Mouse (Mus musculus): ENCODE measurements around the gene Ebpl.
"Not testable (repeated sequence)": the region's sequence is repeated elsewhere in the genome, so short reads cannot be mapped to it uniquely, and the experiment has no call there.

Ebpl gene

DNA sequence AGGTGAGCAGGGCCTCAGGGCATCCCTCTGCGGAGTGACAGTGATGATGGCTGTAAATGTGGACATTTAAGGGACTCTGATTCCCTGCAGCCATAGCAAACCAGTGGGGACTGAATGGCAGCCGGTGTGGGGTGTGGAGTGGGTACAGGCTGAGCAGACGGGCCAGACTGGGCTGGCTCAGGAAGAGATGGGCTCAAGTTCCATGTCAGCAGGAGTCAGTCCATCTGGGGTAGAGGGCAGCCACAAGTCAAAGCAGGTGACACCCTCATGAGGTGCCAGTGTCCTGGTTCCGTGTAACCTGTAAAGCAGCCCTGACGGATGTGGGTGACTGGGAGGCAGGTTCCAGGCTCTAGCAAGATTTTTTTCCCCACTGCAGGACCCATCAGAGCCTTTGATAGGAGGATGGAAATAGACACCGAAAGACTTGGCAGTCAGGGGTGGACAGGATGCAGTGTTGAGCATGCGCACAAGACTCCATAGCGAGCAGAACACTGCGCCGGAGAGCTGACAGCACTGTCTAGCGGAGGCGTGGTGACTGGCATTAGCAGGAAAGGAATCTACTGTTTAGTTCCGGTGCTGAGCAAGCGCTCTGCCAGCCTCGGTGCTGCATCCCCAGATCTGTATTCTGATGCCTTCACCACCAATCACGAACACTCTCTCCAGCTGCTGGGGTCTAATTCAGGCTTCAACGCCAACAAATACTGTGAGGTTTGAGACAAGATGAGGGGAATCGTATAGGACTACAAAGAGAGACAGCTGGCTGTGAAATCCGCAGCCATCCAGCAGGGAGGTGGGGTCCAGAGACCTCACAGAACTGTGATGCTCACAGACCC, 32.4 kb downstream of the Ebpl start:
- DNase-seq (ENCODE audit: low read depth in 2 of 2, low spot score in 2 of 2) = peak; percentile 56 to 66

DNA sequence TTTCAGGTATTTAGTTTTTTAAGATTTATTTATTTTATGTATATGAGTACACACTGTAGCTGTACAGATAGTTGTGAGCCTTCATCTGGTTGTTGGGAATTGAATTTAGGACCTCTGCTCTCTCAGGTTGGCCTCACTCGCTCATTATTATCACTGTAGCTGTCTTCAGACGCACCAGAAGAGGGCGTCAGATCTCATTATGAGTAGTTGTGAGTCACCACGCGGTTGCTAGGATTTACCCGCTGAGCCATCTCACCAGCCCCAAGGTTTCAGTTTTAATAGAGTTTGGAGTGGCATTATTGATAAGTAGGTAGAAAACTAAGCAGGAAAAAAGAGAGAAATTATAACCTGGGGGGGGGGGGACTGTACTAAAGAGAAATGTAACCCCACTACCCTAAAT, 33.2 kb downstream of the Ebpl start:
- DNase-seq (ENCODE audit: low read depth in 2 of 2, low spot score in 2 of 2) = not testable (repeated sequence)

- no peak for DNase-seq (ENCODE audit: low read depth in 2 of 2, low spot score in 2 of 2)
Measured at GRCm38 (mm10) chr14:61322740-61323139, 37.5 kb downstream of the Ebpl start.

GRCm38 (mm10) chr14:61321200-61321599, 39.0 kb downstream of the Ebpl start:
- DNase-seq (ENCODE audit: low read depth in 2 of 2, low spot score in 2 of 2) = no peak

GRCm38 (mm10) chr14:61320765-61321164, 39.5 kb downstream of the Ebpl start:
- no peak for DNase-seq (ENCODE audit: low read depth in 2 of 2, low spot score in 2 of 2)

GRCm38 (mm10) chr14:61316861-61317260, 43.4 kb downstream of the Ebpl start:
- DNase-seq (ENCODE audit: low read depth in 2 of 2, low spot score in 2 of 2) = peak; percentile 10 to 48

DNA sequence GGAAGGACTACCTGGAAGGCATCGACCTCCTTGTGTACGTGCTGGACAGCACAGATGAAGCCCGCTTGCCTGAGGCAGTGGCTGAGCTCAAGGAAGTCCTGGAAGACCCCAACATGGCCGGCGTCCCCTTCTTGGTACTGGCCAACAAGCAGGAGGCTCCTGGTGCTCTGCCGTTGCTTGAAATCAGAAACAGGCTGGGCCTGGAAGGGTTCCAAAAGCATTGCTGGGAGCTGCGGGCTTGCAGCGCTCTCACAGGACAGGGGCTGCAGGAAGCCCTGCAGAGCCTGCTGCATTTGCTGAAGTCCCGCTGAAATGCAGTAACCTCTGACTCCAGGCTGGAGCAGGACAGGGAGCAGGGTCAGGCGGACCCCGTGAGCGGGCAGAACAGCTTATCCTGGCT, 49.3 kb downstream of the Ebpl start:
- no peak for DNase-seq (ENCODE audit: low read depth in 2 of 2, low spot score in 2 of 2)

DNA sequence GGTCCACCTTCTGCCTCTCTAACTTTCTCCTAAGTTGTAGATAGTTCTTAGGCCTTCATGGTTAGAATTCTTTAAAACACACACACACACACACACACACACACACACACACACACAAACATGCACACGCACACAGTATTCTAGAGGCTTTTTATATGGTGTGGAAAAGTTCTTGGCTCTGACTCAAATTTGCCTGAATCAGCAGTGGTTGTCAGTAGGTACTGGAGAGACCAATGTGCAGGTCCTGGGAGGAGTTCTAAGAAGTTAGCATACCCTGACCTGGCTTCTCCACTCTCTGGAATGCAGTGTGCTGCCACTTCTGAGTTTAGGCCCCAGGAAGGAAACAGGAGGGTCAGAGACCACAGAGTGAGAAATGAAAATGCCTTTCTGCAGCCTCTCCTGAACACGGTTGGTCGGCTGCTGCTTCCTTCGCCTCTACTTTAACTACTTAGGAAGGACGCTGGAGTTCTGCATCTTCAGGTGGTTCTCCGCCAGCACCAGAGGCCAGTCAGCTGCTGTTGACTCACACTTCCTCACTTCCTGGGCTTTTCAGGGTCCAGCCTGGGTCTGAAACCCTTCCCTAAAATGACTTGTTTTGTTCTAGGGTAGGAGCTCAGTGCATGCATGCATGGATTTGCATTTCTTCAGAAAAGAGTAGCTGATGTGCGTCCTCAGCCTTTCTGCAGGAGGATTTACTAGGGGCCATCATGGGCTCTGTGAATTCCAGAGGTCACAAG, 50.0 kb downstream of the Ebpl start:
- DNase-seq (ENCODE audit: low read depth in 2 of 2, low spot score in 2 of 2) = no peak

- peak in 1 of 2 experiments; percentile 19 for DNase-seq (ENCODE audit: low read depth in 2 of 2, low spot score in 2 of 2)
Measured at GRCm38 (mm10) chr14:61309593-61309992, 50.6 kb downstream of the Ebpl start, which contains the start of gene Arl11. TSS of gene Arl11 (plus strand) at chr14:61309753.

DNA sequence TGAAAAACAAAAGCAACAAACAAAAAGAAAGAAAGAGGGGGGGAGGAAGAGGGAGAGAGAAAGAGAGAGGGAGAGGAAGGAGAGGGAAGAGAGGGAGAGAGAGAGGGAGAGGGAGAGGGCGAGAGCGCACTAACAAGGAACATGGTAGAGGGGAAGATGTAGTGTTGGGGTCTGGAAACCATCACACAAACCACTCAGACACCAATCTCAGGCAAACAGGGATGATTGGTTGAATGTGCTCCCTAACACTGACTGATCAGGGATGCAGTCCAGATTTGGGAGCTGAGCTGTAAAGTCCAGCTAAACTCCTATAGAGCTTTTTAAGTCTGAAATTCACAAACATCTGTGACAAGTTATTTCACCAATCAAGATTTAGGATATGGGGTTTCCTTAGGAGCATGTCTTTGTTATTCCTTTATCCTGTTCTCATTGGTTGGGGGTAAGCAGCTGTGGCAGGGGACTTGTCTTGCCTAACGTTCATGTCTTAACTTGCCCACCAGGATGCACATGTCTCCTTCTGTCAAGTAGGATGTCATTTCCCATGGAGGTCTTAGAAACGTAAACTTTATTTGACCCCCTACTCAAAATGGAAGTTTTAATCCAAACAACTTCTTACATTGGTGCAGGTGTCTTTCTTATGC, 56.1 kb downstream of the Ebpl start:
- no peak for DNase-seq (ENCODE audit: low read depth in 2 of 2, low spot score in 2 of 2)

DNA sequence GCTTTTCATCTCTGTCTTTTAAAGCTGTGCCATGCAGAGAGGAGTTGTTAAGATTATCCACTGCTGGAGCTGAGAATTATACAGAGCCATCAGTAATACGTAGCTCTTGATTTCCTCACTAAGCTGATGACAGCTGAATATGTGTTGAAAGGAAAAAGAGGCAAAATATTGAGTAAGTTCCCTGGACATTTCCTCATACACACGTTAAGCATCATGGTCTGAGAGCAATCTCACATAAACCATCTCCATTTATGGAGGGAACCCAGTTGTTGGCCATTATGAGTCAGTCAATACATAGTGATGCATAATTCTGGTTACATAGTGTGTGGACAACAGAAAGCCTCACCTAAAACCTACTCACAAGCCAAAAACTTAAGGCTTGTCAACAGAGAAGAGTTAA, 57.8 kb downstream of the Ebpl start:
- DNase-seq (ENCODE audit: low read depth in 2 of 2, low spot score in 2 of 2) = no peak

GRCm38 (mm10) chr14:61301323-61301722, 58.9 kb downstream of the Ebpl start:
- DNase-seq (ENCODE audit: low read depth in 2 of 2, low spot score in 2 of 2) = no peak

- DNase-seq (ENCODE audit: low read depth in 2 of 2, low spot score in 2 of 2) = no peak
Measured at GRCm38 (mm10) chr14:61299810-61300209, 60.4 kb downstream of the Ebpl start.

- no peak for DNase-seq (ENCODE audit: low read depth in 2 of 2, low spot score in 2 of 2)
Measured at GRCm38 (mm10) chr14:61294738-61295079, 65.5 kb downstream of the Ebpl start.

- peak; percentile 53 to 68 for DNase-seq (ENCODE audit: low read depth in 2 of 2, low spot score in 2 of 2)
Measured at GRCm38 (mm10) chr14:61293884-61294737, 66.1 kb downstream of the Ebpl start.

- no peak for DNase-seq (ENCODE audit: low read depth in 2 of 2, low spot score in 2 of 2)
Measured at GRCm38 (mm10) chr14:61290664-61291063, 69.6 kb downstream of the Ebpl start.

DNA sequence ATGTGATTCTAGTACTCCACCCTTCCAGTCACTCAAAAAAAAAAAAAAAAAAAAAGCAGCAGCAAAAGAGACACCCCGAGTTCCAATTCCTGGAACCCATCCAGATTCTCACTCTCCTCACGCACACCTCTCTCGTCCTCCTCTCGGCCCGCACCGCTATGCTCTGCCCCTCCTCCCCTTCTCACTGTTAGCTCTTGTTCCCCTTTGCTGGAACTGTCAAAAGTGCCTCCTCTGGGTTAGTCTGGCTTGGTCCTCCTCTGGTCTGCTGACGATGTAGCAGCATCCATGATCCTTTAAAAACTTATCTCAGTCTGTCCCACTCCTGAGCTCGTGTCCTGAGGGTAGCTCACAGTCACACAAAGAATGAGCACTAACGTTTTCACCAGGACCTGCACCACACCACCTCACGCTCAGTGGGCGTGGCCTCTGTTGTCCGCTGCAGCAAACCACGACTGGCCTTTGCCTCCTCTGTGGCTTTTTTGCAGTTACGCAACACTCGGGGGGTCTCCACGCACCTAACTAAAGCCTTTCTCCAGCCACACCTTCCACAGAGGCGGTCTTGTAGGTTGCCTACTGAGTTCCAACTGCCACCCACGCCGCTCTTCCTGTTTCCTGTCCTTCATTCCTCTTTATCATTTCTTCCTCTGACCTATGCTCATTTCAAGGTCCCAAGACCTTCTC, 71.5 kb downstream of the Ebpl start:
- DNase-seq (ENCODE audit: low read depth in 2 of 2, low spot score in 2 of 2) = no peak

Data from CD8-positive naive resting alpha-beta T cell, adult 2 months (primary cell).